Mouse (Mus musculus) lung, postnatal 0 days (tissue): ENCODE results near the gene Ccno.

Source experiments
- CTCF ChIP-seq: IDR thresholded peaks from 2 replicates; pipeline ENCODE4 v1.5.1; 2016; ENCODE audit warnings: antibody characterized with exemption, mild to moderate bottlenecking
- EP300 ChIP-seq: IDR thresholded peaks from 2 replicates; pipeline ENCODE4 v1.6.1; 2016; ENCODE audit warnings: antibody characterized with exemption, mild to moderate bottlenecking, control low read depth

GRCm38 (mm10) chr13:113012683-113013082, 25.1 kb downstream of the Ccno start:
- no peak for TF ChIP-seq CTCF
- no peak for TF ChIP-seq EP300
